Mouse (Mus musculus): ENCODE measurements around the gene Cacna1a. TPM values are rescaled to one million over a fixed set of nuclear protein-coding genes. Genes with fewer than 3 reads are reported as not detected.

Gene Cacna1a
- polyA plus RNA-seq, 1 experiment from 2014 or later, result 0.60 TPM

GRCm38 (mm10) chr8:84646800-84647199, 258.6 kb downstream of the Cacna1a start:
- no peaks in the 10 kb centered on the region for H3K9me3 ChIP-seq (replicated peaks)
- peak overlapping the region; percentile 55 for H3K4me2 ChIP-seq
- 48% methylated on average over 6 of the region's 6 CpGs for WGBS (ENCODE audit: insufficient replicate concordance)
- H3K4me3 ChIP-seq, result 0 out of 2 replicates have a peak overlapping the region, but pooled peaks have one; percentile 28
- no peak overlapping the region for H3K27ac ChIP-seq
- peaks cover 20% of the 10 kb centered on the region for H3K4me1 ChIP-seq
- H3K36me3 ChIP-seq, result no peaks in the 10 kb centered on the region
- ATAC-seq, result no peak
- H3K27me3 ChIP-seq (replicated peaks), result 0 out of 2 replicates have a peak, but pooled peaks cover 3% of the 10 kb centered on the region
- H3K9ac ChIP-seq, result no peak overlapping the region

GRCm38 (mm10) chr8:84647461-84647901, 259.2 kb downstream of the Cacna1a start:
- WGBS (ENCODE audit: insufficient replicate concordance), result 5% methylated on average over 14 of the region's 14 CpGs
- H3K9ac ChIP-seq, result peak overlapping the region; percentile 30

GRCm38 (mm10) chr8:84650213-84650612, 262.0 kb downstream of the Cacna1a start:
- ATAC-seq, result no peak
- Histone ChIP-seq H3K4me1 (peaks cover 28% of the 10 kb centered on the region), H3K4me2 (no peak overlapping the region), H3K27ac (no peak overlapping the region), H3K36me3 (no peaks in the 10 kb centered on the region), H3K9me3 (replicated peaks) (no peaks in the 10 kb centered on the region), H3K4me3 (no peak overlapping the region), H3K9ac (no peak overlapping the region), H3K27me3 (replicated peaks) (peaks cover 10% of the 10 kb centered on the region; the same call in 1 of the 2 replicates)
- WGBS (ENCODE audit: insufficient replicate concordance), result 64% methylated on average over 3 of the region's 3 CpGs

More at GRCm38 (mm10) chr8:84647461-84647901, 259.2 kb downstream of the Cacna1a start:
- H3K27me3 ChIP-seq (replicated peaks), result 0 out of 2 replicates have a peak, but pooled peaks cover 3% of the 10 kb centered on the region
- ATAC-seq, result peak; percentile 67
- H3K4me2 ChIP-seq, result peak overlapping the region; percentile 55
- H3K27ac ChIP-seq, result peak overlapping the region; percentile 42
- H3K4me1 ChIP-seq, result peaks cover 13% of the 10 kb centered on the region
- no peaks in the 10 kb centered on the region for H3K9me3 ChIP-seq (replicated peaks)
- peak overlapping the region; percentile 28 for H3K4me3 ChIP-seq
- no peaks in the 10 kb centered on the region for H3K36me3 ChIP-seq

GRCm38 (mm10) chr8:84653092-84653631, 264.9 kb downstream of the Cacna1a start:
- Histone ChIP-seq H3K4me3 (no peak overlapping the region), H3K27me3 (replicated peaks) (peaks cover 17% of the 10 kb centered on the region), H3K27ac (no peak overlapping the region), H3K9ac (no peak overlapping the region), H3K9me3 (replicated peaks) (no peaks in the 10 kb centered on the region), H3K36me3 (no peaks in the 10 kb centered on the region), H3K4me1 (peaks cover 44% of the 10 kb centered on the region), H3K4me2 (no peak overlapping the region)
- WGBS (ENCODE audit: insufficient replicate concordance), result 60% methylated on average over 9 of the region's 9 CpGs
- no peak for ATAC-seq

DNA sequence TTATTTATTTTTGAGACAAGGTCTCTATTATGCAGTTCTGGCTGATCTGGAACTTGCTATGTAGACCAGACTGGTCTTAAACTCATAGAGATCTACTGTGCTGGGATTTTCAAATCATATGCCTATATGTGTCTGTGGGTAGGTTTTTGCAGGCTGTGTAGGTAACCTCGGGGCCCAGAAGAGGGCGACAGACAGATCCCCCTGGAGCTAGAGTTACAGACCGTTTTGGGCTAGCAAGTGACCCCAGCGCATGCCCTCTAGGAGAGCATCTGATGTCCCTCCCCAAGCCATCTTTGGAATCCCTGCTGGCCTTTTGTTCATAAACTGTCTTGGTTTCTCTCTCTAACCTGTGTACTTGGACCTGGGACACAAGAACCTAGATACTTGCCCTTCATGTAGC, 266.4 kb downstream of the Cacna1a start:
- no peak overlapping the region for H3K4me2 ChIP-seq
- WGBS (ENCODE audit: insufficient replicate concordance), result 43% methylated on average over 4 of the region's 4 CpGs
- H3K36me3 ChIP-seq, result no peaks in the 10 kb centered on the region
- peaks cover 17% of the 10 kb centered on the region for H3K27me3 ChIP-seq (replicated peaks)
- H3K4me1 ChIP-seq, result peaks cover 55% of the 10 kb centered on the region
- no peak for ATAC-seq
- H3K27ac ChIP-seq, result no peak overlapping the region
- H3K9ac ChIP-seq, result no peak overlapping the region
- H3K9me3 ChIP-seq (replicated peaks), result no peaks in the 10 kb centered on the region
- H3K4me3 ChIP-seq, result no peak overlapping the region

- peak; percentile 20; the same call in 1 of the 2 replicates for ATAC-seq
- H3K4me1 ChIP-seq, result peaks cover 64% of the 10 kb centered on the region
- H3K27me3 ChIP-seq (replicated peaks), result peaks cover 17% of the 10 kb centered on the region
- 7% methylated on average over 15 of the region's 15 CpGs for WGBS (ENCODE audit: insufficient replicate concordance)
- peak overlapping the region; percentile 53 for H3K4me3 ChIP-seq
- H3K9me3 ChIP-seq (replicated peaks), result no peaks in the 10 kb centered on the region
- H3K27ac ChIP-seq, result peak overlapping the region; percentile 81
- H3K36me3 ChIP-seq, result no peaks in the 10 kb centered on the region
- peak overlapping the region; percentile 88 for H3K4me2 ChIP-seq
- H3K9ac ChIP-seq, result peak overlapping the region; percentile 69
Measured at GRCm38 (mm10) chr8:84655336-84656190, 267.3 kb downstream of the Cacna1a start.

DNA sequence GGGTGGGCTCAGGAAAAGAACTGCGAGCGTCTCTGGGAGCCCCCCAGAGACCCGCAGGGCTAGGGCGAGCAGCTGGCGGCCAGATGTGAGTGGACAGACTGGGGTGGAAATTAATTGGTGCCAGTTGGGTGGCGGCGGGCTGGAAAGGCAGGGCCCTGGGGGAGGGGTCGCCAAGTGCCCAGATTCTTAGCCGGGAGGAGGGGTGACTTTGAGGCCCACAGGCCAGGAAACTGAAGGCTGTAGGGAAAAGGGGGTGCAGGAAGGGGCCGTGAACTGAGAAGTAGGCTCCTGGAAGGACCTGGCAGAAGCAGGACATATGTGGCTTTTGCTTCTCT, 267.9 kb downstream of the Cacna1a start:
- WGBS (ENCODE audit: insufficient replicate concordance), result 5% methylated on average over 10 of the region's 10 CpGs

DNA sequence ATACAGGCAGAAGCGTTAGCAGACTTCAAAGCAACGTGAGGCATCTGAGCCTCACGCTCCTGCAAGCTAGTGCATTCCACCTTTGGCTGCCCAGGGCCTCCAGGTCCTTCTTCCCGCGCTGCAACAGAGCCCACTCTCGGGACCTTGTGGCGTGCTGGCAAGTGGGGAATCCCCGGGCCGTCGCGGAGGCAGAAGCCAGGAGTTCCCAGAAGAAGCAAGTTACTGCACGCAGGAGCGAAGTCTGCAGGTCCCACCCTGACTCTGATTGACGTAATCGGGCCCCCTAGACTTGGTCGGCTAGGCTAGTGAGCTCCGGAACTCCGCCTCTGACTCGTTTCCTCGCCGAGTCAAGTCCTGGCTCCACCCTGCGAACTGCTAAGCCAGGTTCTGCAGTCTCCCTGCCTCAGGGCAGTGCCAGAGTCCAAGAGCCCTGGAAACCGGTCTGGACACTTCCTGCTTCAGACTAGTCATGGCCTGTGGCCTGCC, 268.4 kb downstream of the Cacna1a start:
- ATAC-seq, result peak; percentile 72
- Histone ChIP-seq H3K27ac (peak overlapping the region; percentile 81), H3K4me1 (peaks cover 75% of the 10 kb centered on the region), H3K9me3 (replicated peaks) (no peaks in the 10 kb centered on the region), H3K4me2 (peak overlapping the region; percentile 88), H3K36me3 (no peaks in the 10 kb centered on the region), H3K27me3 (replicated peaks) (peaks cover 17% of the 10 kb centered on the region), H3K4me3 (peak overlapping the region; percentile 53), H3K9ac (peak overlapping the region; percentile 69)
- whole genome bisulfite sequencing (ENCODE audit: insufficient replicate concordance), result 2% methylated on average over 23 of the region's 23 CpGs

More for the DNA sequence above, 267.9 kb downstream of the Cacna1a start:
- Histone ChIP-seq H3K4me1 (peaks cover 70% of the 10 kb centered on the region), H3K9ac (peak overlapping the region; percentile 69), H3K27ac (peak overlapping the region; percentile 81), H3K4me2 (peak overlapping the region; percentile 88), H3K36me3 (no peaks in the 10 kb centered on the region), H3K27me3 (replicated peaks) (peaks cover 17% of the 10 kb centered on the region), H3K4me3 (peak overlapping the region; percentile 53), H3K9me3 (replicated peaks) (no peaks in the 10 kb centered on the region)
- ATAC-seq, result no peak

DNA sequence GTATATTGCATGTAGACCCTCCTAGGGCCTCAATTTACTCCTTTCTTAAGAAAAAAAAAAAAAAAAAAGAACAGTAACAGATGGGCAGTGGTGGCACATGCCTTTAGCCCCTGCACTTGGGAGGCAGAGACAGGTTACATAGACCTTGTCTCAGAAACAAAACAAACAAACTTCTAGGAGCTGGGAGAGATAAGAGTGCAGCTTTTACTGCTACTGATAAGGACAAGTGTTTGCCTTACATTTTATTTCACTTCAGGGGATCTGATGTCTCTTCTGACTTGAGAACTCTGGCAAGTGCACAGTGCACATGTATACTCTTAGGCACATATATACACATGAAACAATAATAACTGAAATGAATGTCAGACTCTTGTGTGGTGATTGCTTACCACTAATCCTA, 269.0 kb downstream of the Cacna1a start:
- Histone ChIP-seq H3K4me3 (peak overlapping the region; percentile 53), H3K4me2 (peak overlapping the region; percentile 88), H3K27me3 (replicated peaks) (peaks cover 17% of the 10 kb centered on the region), H3K27ac (peak overlapping the region; percentile 81), H3K9me3 (replicated peaks) (no peaks in the 10 kb centered on the region), H3K4me1 (peaks cover 79% of the 10 kb centered on the region), H3K36me3 (no peaks in the 10 kb centered on the region), H3K9ac (peak overlapping the region; percentile 69)
- no peak for ATAC-seq

DNA sequence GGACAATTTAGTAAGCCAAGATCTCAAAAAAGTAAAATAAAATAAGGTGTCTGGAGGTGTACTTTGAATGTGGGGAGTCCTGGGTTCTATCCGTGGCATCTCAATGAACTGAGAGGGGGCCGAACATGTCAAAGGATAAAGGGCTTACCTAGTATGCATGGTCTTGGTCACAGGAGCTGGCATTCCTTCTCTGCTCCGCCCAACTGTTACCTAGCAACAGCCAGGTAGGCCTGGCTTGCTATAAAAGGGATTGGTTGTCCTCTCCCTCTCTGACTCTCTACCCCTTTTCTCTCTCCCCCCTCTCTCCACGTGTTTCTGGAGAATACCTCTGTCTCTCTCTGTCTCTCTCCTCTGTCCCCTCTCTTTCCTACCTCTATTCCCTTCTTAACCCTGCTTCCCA, 269.4 kb downstream of the Cacna1a start:
- H3K4me1 ChIP-seq, result peaks cover 82% of the 10 kb centered on the region
- ATAC-seq, result no peak
- peak overlapping the region; percentile 81 for H3K27ac ChIP-seq
- peak overlapping the region; percentile 88 for H3K4me2 ChIP-seq
- no peaks in the 10 kb centered on the region for H3K36me3 ChIP-seq
- H3K9ac ChIP-seq, result peak overlapping the region; percentile 69; the same call in 1 of the 2 replicates
- peaks cover 17% of the 10 kb centered on the region for H3K27me3 ChIP-seq (replicated peaks)
- H3K9me3 ChIP-seq (replicated peaks), result no peaks in the 10 kb centered on the region
- 69% methylated on average over 4 of the region's 4 CpGs for WGBS (ENCODE audit: insufficient replicate concordance)
- no peak overlapping the region for H3K4me3 ChIP-seq

DNA sequence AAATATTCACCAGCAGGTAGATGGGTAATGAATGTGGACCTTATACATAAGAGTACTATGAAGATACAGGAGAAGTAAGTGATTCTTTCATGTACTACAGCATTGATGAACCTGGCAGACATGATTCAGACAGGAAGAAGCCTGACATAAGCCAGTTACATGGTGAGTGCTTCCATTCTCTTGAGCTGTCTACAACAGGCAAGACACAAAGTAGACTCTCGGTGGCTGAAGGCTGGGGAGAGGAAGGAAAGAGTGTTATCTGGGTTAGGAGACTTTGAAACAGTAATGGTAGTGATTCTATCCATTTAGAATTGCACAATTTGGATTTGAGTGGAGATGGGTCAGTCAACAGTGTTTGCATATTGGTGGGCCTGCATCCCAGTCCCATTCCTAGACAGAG, 270.7 kb downstream of the Cacna1a start:
- H3K27ac ChIP-seq, result peak overlapping the region; percentile 98; the same call in 1 of the 2 replicates
- H3K36me3 ChIP-seq, result no peaks in the 10 kb centered on the region
- 21% methylated on average over 1 of the region's 1 CpGs for WGBS (ENCODE audit: insufficient replicate concordance)
- no peaks in the 10 kb centered on the region for H3K9me3 ChIP-seq (replicated peaks)
- H3K27me3 ChIP-seq (replicated peaks), result peaks cover 17% of the 10 kb centered on the region
- no peak overlapping the region for H3K4me3 ChIP-seq
- no peak overlapping the region for H3K4me2 ChIP-seq
- no peak overlapping the region for H3K9ac ChIP-seq
- H3K4me1 ChIP-seq, result peaks cover 85% of the 10 kb centered on the region
- no peak for ATAC-seq

Measured in liver, embryonic 12.5 days (tissue).